Mouse (Mus musculus) heart, postnatal 10 days (tissue): ENCODE results near the gene Prr12. TPM values are rescaled to one million over a fixed set of nuclear protein-coding genes. Genes with fewer than 3 reads are reported as not detected.

Experiments
- DNase-seq, 2 experiments: peaks; one replicate each; pipeline ENCODE4 v3.0.0; 2021
- intact Hi-C: fragments of 180-260 bp; cut with DNase I; formaldehyde crosslinking; loops from one replicate; pipeline ENCODE4 v1.15.1; 2025
- total RNA-seq, 2 experiments: library from RNA; stranded (reverse); gene quantifications; 2 replicates each; pipeline ENCODE4 v1.2.3; 2021

Prr12 gene
- total RNA-seq, 2 experiments from 2014 or later, result 28.8 to 35.7 TPM

- intact Hi-C loops, result loop anchor here (2.0 to 5.0 kb wide), 3 partner anchors 42 to 217 kb away; partner anchors contain the start of gene Rps11
- DNase-seq, result peak; percentile 93 to 96
Measured at GRCm38 (mm10) chr7:45079856-45080255, 27.2 kb upstream of the Prr12 start.

GRCm38 (mm10) chr7:45078513-45078912 lies 25.8 kb upstream of the Prr12 start:
- DNase-seq, result peak; percentile 81 to 86
- intact Hi-C loops, result loop anchor here (1.0 to 2.0 kb wide), 2 partner anchors 58 to 120 kb away; partner anchors contain the start of genes Flt3l and Gm45713

GRCm38 (mm10) chr7:45077829-45078228 lies 25.1 kb upstream of the Prr12 start:
- DNase-seq, result no peak
- intact Hi-C loops, result loop anchor here (1.0 to 2.0 kb wide), 2 partner anchors 58 to 121 kb away; partner anchors contain the start of genes Flt3l and Gm45713

GRCm38 (mm10) chr7:45077322-45077721 lies 24.6 kb upstream of the Prr12 start:
- DNase-seq, result no peak
- intact Hi-C loops, result no loop called here

GRCm38 (mm10) chr7:45076501-45076900 lies 23.8 kb upstream of the Prr12 start:
- intact Hi-C loops, result no loop called here
- DNase-seq, result no peak

- intact Hi-C loops, result no loop called here
- peak; percentile 62 to 69 for DNase-seq
Measured at GRCm38 (mm10) chr7:45075405-45075804, 22.7 kb upstream of the Prr12 start.

- no peak for DNase-seq
- intact Hi-C loops, result no loop called here
Measured at GRCm38 (mm10) chr7:45073949-45074348, 21.3 kb upstream of the Prr12 start.

- intact Hi-C loops, result no loop called here
- DNase-seq, result no peak
Measured at GRCm38 (mm10) chr7:45073171-45073707, 20.6 kb upstream of the Prr12 start.

GRCm38 (mm10) chr7:45072230-45072629 lies 19.5 kb upstream of the Prr12 start:
- intact Hi-C loops, result no loop called here

GRCm38 (mm10) chr7:45069671-45070070 lies 17.0 kb upstream of the Prr12 start:
- DNase-seq, result peak in 1 of 2 experiments; percentile 22
- intact Hi-C loops, result loop anchor here (2.0 kb wide), 1 partner anchor 85 kb away; no protein-coding TSS in a partner anchor

More at GRCm38 (mm10) chr7:45072230-45072629, 19.5 kb upstream of the Prr12 start:
- DNase-seq, result no peak

GRCm38 (mm10) chr7:45068000-45068318 lies 15.3 kb upstream of the Prr12 start:
- peak; percentile 61 to 63 for DNase-seq
- intact Hi-C loops, result loop anchor here (2.0 kb wide), 1 partner anchor 83 kb away; no protein-coding TSS in a partner anchor

GRCm38 (mm10) chr7:45067190-45067999 lies 14.7 kb upstream of the Prr12 start:
- no peak for DNase-seq
- intact Hi-C loops, result no loop called here

- intact Hi-C loops, result loop anchor here (2.0 kb wide), 1 partner anchor 42 kb away; no protein-coding TSS in a partner anchor
- DNase-seq, result peak; percentile 98
Measured at GRCm38 (mm10) chr7:45062239-45062835, 9.7 kb upstream of the Prr12 start, which contains the start of the genes Nosip and Prrg2. Nosip (plus strand) TSS chr7:45062429. Prrg2 (minus strand) TSS chr7:45062677.

- peak in 1 of 2 experiments; percentile 35 for DNase-seq
- intact Hi-C loops, result loop anchor here (2.0 kb wide), 1 partner anchor 41 kb away; no protein-coding TSS in a partner anchor
Measured at GRCm38 (mm10) chr7:45061532-45062075, 8.9 kb upstream of the Prr12 start.

- intact Hi-C loops, result no loop called here
- DNase-seq, result no peak
Measured at GRCm38 (mm10) chr7:45060632-45061122, 8.0 kb upstream of the Prr12 start.

- DNase-seq, result no peak
- intact Hi-C loops, result no loop called here
Measured at GRCm38 (mm10) chr7:45058607-45059571, 6.2 kb upstream of the Prr12 start.

- intact Hi-C loops, result no loop called here
- no peak for DNase-seq
Measured at GRCm38 (mm10) chr7:45056972-45057348, 4.3 kb upstream of the Prr12 start.

- no peak for DNase-seq
- intact Hi-C loops, result no loop called here
Measured at GRCm38 (mm10) chr7:45056329-45056971, 3.8 kb upstream of the Prr12 start.

- DNase-seq, result peak; percentile 95 to 96
- intact Hi-C loops, result loop anchor here (2.0 kb wide), 1 partner anchor 33 kb away; no protein-coding TSS in a partner anchor
Measured at GRCm38 (mm10) chr7:45053931-45054510, 1.3 kb upstream of the Prr12 start.
